Mouse (Mus musculus): ENCODE data around the gene Nhp2. TPM values are rescaled to one million over a fixed set of nuclear protein-coding genes. Genes with fewer than 3 reads are reported as not detected.
"Not testable (repeated sequence)": the region's sequence is repeated elsewhere in the genome, so short reads cannot be mapped to it uniquely, and the experiment has no call there.

The Nhp2 gene
- total and polyA plus RNA-seq, 3 experiments, result 649 to 6,489 (median 739) TPM

DNA sequence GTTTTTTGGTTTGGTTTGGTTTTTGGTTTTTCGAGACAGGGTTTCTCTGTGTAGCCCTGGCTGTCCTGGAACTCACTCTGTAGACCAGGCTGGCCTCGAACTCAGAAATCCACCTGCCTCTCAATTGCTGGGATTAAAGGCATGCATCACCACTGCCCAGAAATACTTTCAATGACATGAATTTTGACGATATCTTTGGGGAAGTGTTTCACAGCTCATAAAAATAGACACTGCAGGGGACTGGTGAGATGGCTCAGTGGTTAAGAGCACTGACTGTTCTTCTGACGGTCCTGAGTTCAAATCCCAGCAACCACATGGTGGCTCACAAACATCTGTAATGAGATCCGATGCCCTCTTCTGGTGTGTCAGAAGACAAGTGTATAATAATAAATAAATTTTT lies 9.6 kb upstream of the Nhp2 start:
- peaks cover 21% of the 10 kb centered on the region for H3K79me2 ChIP-seq (ENCODE audit: control insufficient read depth, insufficient read depth, low read length, poor library complexity)
- TF ChIP-seq ZNF384 (IDR thresholded peaks at IDR 0.05; ENCODE audit: low read depth, low read length) (peak; percentile 35; the same call in 1 of the 2 replicates), ELF1 (IDR thresholded peaks at IDR 0.05; ENCODE audit: low read depth, low read length) (0 out of 2 replicates have a peak, but pooled peaks have one; percentile 34), HCFC1 (IDR thresholded peaks at IDR 0.05; ENCODE audit: low read depth, low read length) (peak; percentile 6; the same call in 1 of the 2 replicates), TBP (IDR thresholded peaks at IDR 0.05; ENCODE audit: low read depth, low read length) (peak; percentile 98), MAFK (IDR thresholded peaks at IDR 0.05; ENCODE audit: borderline replicate concordance, low read depth, low read length) (peak; percentile 84; the same call in 1 of the 2 replicates)
- not testable (repeated sequence) for H3K9me3 ChIP-seq (replicated peaks; ENCODE audit: insufficient read depth, low read length); H3K27me3 ChIP-seq (ENCODE audit: control insufficient read depth in 1 of 2, insufficient read depth in 2 of 2, low read length in 2 of 2)
- peak overlapping the region; percentile 93 for H3K27ac ChIP-seq (ENCODE audit: control insufficient read depth, low read depth, low read length)
- peak; percentile 89 for DNase-seq (ENCODE audit: low read depth, low spot score)
- peaks cover 5 to 31% of the 10 kb centered on the region in 2 experiments for H3K4me1 ChIP-seq (ENCODE audit: control insufficient read depth in 1 of 2, insufficient read depth in 2 of 2, low read length in 2 of 2)
- H3K4me3 ChIP-seq (ENCODE audit: control insufficient read depth in 1 of 2, insufficient read depth in 1 of 2, low read depth in 2 of 2, low read length in 2 of 2), result peak overlapping the region in 1 of 2 experiments; percentile 43; a peak in 2 of 4 replicates
- H3K36me3 ChIP-seq (ENCODE audit: control insufficient read depth in 1 of 2, insufficient read depth in 2 of 2, low read length in 2 of 2), result peaks cover 7 to 26% of the 10 kb centered on the region in 2 experiments
- H3K9ac ChIP-seq (ENCODE audit: control insufficient read depth, low read depth, low read length, poor library complexity, severe bottlenecking), result peak overlapping the region; percentile 3

DNA sequence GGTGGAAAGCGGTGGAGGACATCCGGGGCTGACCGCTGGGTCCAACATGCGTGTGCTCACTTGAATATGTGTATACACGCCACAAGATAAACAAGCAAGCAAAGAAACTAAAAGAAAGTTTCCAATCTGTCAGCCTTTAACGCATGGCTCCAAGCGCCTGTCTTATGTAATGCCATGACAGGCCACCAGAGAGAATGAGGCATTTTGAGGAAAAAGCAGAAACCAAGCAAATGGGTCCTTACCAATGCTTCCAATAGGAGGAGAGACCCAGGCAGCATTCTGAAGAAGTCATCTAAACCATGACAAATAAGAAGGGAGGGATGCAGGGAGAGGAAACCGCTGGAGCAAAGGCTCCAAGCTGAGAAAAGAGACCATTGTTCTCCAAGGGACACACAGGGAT lies 5.3 kb upstream of the Nhp2 start:
- Histone ChIP-seq H3K27ac (ENCODE audit: control insufficient read depth, low read depth, low read length) (no peak overlapping the region), H3K9ac (ENCODE audit: control insufficient read depth, low read depth, low read length, poor library complexity, severe bottlenecking) (no peak overlapping the region), H3K79me2 (ENCODE audit: control insufficient read depth, insufficient read depth, low read length, poor library complexity) (peaks cover 3% of the 10 kb centered on the region; the same call in 1 of the 2 replicates)

DNA sequence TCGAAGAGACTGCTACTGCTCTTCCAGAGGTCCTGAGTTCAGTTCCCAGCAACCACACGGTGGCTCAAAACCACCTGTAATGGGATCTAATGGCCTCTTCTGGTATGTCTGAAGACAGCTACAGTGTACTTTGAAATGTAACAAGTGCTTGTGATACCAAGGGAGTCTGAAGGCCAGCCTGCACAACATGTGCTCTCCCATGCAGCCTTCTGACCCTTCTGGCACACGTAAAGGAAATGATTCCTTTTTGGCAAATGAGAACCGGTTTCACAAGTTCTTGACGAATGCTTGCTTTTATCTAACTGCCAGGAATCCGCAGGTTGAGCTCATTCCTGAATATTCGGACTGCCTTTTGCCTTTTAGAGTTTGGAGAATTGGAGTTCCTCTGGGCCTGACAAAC lies 4.4 kb upstream of the Nhp2 start:
- peak overlapping the region; percentile 71 to 75 for H3K4me3 ChIP-seq (ENCODE audit: control insufficient read depth in 1 of 2, insufficient read depth in 1 of 2, low read depth in 2 of 2, low read length in 2 of 2)
- peak overlapping the region; percentile 81 for H3K9ac ChIP-seq (ENCODE audit: control insufficient read depth, low read depth, low read length, poor library complexity, severe bottlenecking)
- H3K27me3 ChIP-seq (ENCODE audit: control insufficient read depth in 1 of 2, insufficient read depth in 2 of 2, low read length in 2 of 2), result no peaks in the 10 kb centered on the region
- H3K27ac ChIP-seq (ENCODE audit: control insufficient read depth, low read depth, low read length), result peak overlapping the region; percentile 83
- 0 out of 4 replicates have a peak, but pooled peaks of 1 of the 2 experiments have one; percentile 17 for TF ChIP-seq EP300 (IDR thresholded peaks at IDR 0.05; ENCODE audit: low read depth in 1 of 2, low read length in 2 of 2)
- TF ChIP-seq MXI1 (IDR thresholded peaks at IDR 0.05; ENCODE audit: low read depth, low read length), result no peak; the same call in none of the 2 replicates
- TF ChIP-seq JUND (IDR thresholded peaks at IDR 0.05; ENCODE audit: low read depth, low read length), result 0 out of 2 replicates have a peak, but pooled peaks have one; percentile 13
- peak; percentile 68 for TF ChIP-seq MYC (IDR thresholded peaks at IDR 0.05; ENCODE audit: low read depth, low read length)
- peak; percentile 56 for TF ChIP-seq MAX (IDR thresholded peaks at IDR 0.05; ENCODE audit: low read length)
- no peak for TF ChIP-seq ZKSCAN1 (IDR thresholded peaks at IDR 0.05; ENCODE audit: low read depth, low read length)
- TF ChIP-seq USF2 (IDR thresholded peaks at IDR 0.05; ENCODE audit: borderline replicate concordance in 1 of 2, insufficient read depth in 1 of 2, low read depth in 1 of 2, low read length in 2 of 2), result no peak
- TF ChIP-seq CHD1 (IDR thresholded peaks at IDR 0.05; ENCODE audit: low read depth, low read length), result no peak
- TF ChIP-seq POLR2A (IDR thresholded peaks at IDR 0.05; ENCODE audit: control insufficient read depth in 1 of 2, insufficient read depth in 1 of 2, low read depth in 1 of 2, low read length in 2 of 2, poor library complexity in 1 of 2), result no peak
- peak; percentile 69 for DNase-seq (ENCODE audit: low read depth, low spot score)
- H3K4me1 ChIP-seq (ENCODE audit: control insufficient read depth in 1 of 2, insufficient read depth in 2 of 2, low read length in 2 of 2), result peaks cover 5 to 25% of the 10 kb centered on the region in 2 experiments
- H3K79me2 ChIP-seq (ENCODE audit: control insufficient read depth, insufficient read depth, low read length, poor library complexity), result peaks cover 8% of the 10 kb centered on the region
- H3K36me3 ChIP-seq (ENCODE audit: control insufficient read depth in 1 of 2, insufficient read depth in 2 of 2, low read length in 2 of 2), result peaks cover 0 to 10% of the 10 kb centered on the region in 2 experiments; a peak in 2 of 4 replicates
- no peaks in the 10 kb centered on the region for H3K9me3 ChIP-seq (replicated peaks; ENCODE audit: insufficient read depth, low read length)

More for the DNA sequence above, 5.3 kb upstream of the Nhp2 start:
- Histone ChIP-seq H3K27me3 (ENCODE audit: control insufficient read depth in 1 of 2, insufficient read depth in 2 of 2, low read length in 2 of 2) (no peaks in the 10 kb centered on the region), H3K4me1 (ENCODE audit: control insufficient read depth in 1 of 2, insufficient read depth in 2 of 2, low read length in 2 of 2) (peaks cover 5 to 28% of the 10 kb centered on the region in 2 experiments), H3K36me3 (ENCODE audit: control insufficient read depth in 1 of 2, insufficient read depth in 2 of 2, low read length in 2 of 2) (peaks cover 0 to 11% of the 10 kb centered on the region in 2 experiments; a peak in 2 of 4 replicates), H3K9me3 (replicated peaks; ENCODE audit: insufficient read depth, low read length) (no peaks in the 10 kb centered on the region), H3K4me3 (ENCODE audit: control insufficient read depth in 1 of 2, insufficient read depth in 1 of 2, low read depth in 2 of 2, low read length in 2 of 2) (no peak overlapping the region)
- DNase-seq (ENCODE audit: low read depth, low spot score), result peak; percentile 59
- TF ChIP-seq KAT2A (conservative IDR thresholded peaks at IDR 0.05; ENCODE audit: low read depth, low read length), result no peak
- TF ChIP-seq CTCF (IDR thresholded peaks at IDR 0.05 in 2 of 3, conservative IDR thresholded peaks at IDR 0.05 in 1 of 3; ENCODE audit: control insufficient read depth in 1 of 3, insufficient read depth in 1 of 3, low read depth in 2 of 3, low read length in 3 of 3, poor library complexity in 1 of 3, severe bottlenecking in 1 of 3), result peak in 1 of 3 experiments; percentile 10; a peak in 1 of 6 replicates

All from MEL (cell line).